Mouse (Mus musculus) gastrocnemius, postnatal 14 days (tissue): Measurements from ENCODE around the gene Galt. TPM values are rescaled to one million over a fixed set of nuclear protein-coding genes. Genes with fewer than 3 reads are reported as not detected.
A peak's percentile ranks its signal among the peaks of the same experiment; 100 is the strongest.

Experiments used
- DNase-seq: peaks from one replicate; pipeline ENCODE4 v3.0.0; 2021; ENCODE audit warnings: mixed read lengths
- intact Hi-C: fragments of 180-260 bp; cut with DNase I; formaldehyde crosslinking; loops from one replicate; pipeline ENCODE4 v1.15.1; 2025; ENCODE audit warnings: low total_unique reads
- long read RNA-seq, 2 experiments: library from polyadenylated mRNA; stranded (forward); transcript quantifications; one replicate each; pipeline ENCODE4 v2.0.0; 2021
- total RNA-seq, 2 experiments: library from RNA; stranded (reverse); gene quantifications; 2 replicates each; pipeline ENCODE4 v1.2.3; 2021

Galt gene
- 10 to 100 TPM; 26.5 to 27.0 TPM for total RNA-seq
- long read RNA-seq, experiment 1, transcript Galt-201 (11 exons, 1,595 nt), result major isoform, 13 of 26 reads
- long read RNA-seq, experiment 1, partial matches to known transcripts, result 5 of 26 reads
- long read RNA-seq, experiment 1, other reads (novel, unspliced or antisense), result 8 of 26 reads
- long read RNA-seq, experiment 2, transcript Galt-201 (11 exons, 1,595 nt), result major isoform, 22 of 39 reads
- long read RNA-seq, experiment 2, partial matches to known transcripts, result 7 of 39 reads
- long read RNA-seq, experiment 2, other reads (novel, unspliced or antisense), result 10 of 39 reads

DNA sequence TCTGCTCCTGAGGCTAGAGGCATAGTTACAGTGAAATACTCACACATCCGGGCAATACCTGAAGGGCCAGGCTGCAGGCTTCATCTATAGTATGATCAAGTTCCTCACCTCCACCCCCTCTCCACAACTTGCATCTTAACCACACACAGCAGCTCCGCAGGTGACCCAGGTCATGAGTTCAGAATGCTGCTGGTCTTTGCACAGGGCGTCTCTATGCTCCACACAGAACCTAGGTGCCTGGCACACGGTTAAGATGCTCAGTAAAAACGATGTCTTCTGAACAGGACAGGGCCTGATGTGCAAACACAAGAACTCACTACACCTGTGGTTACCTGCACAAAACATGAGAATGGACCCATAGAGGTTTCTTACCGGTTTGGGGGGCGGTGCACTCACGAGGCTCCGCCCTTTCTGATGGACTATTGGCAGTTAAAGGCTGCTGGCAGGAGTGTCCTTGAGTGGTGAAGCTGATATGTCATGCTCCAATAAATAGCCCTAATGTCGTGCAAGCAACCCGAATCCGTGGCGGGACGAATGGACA lies at the start of gene Galt:
Galt (plus strand) TSS at position 432 of the 541 bp plus-strand sequence.
- DNase-seq, result no peak
- intact Hi-C loops, result no loop called here

GRCm38 (mm10) chr4:41705922-41706754 lies 48.9 kb upstream of the Galt start:
- intact Hi-C loops, result loop anchor here (5.0 to 10.0 kb wide), 3 partner anchors 49 to 151 kb away; no protein-coding TSS in a partner anchor
- DNase-seq, result peak; percentile 14

GRCm38 (mm10) chr4:41707011-41707535 lies 48.0 kb upstream of the Galt start:
- peak; percentile 60 for DNase-seq
- intact Hi-C loops, result loop anchor here (5.0 to 10.0 kb wide), 3 partner anchors 50 to 152 kb away; no protein-coding TSS in a partner anchor

DNA sequence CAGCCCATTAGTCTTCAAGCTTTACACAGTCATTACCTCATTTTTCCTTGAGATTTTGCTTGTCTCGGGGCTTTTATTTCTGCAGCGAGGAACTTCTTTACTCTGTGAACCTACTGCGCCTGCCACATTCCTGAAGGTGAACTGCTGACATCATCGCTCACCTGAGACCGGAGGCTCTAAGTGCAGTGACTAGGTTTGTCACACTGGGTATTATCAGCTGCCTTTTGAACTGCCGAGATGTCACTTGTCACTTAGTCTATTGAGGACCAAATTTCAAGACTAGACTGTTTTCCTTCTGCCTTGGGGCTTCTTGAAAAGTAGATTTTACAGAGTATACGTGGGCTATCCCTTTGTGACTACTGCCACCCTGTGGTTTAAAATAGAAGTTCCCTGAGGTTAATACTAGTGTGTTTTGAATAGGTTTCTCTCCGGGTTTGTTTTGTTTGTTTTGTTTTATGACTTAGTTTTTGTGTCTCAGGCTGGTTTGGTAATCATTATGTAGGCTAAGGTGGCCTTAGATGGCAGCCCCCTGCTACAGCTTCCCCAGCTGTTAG lies 46.8 kb upstream of the Galt start:
- no peak for DNase-seq

DNA sequence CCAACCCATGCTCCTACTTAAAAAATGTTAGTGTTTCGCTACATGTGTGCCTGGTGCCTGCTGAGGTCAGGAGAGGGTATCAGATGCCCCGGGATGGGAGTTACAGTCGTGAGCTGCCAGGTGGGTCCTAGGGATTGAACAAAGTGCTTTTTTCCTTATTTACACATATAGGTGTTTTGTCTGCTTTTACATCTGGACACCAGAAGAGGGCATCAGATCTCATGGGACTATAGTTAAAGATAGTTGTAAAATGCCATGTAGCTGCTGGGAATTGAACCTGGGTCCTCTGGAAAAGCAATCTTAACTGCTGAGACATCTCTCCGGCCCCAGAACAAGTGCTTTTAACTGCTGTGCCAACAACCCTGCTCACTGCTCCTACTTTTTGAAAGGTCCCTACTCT lies 44.8 kb upstream of the Galt start:
- intact Hi-C loops, result no loop called here
- DNase-seq, result no peak

More for the DNA sequence above, 46.8 kb upstream of the Galt start:
- intact Hi-C loops, result loop anchor here (5.0 to 10.0 kb wide), 3 partner anchors 51 to 153 kb away; no protein-coding TSS in a partner anchor

DNA sequence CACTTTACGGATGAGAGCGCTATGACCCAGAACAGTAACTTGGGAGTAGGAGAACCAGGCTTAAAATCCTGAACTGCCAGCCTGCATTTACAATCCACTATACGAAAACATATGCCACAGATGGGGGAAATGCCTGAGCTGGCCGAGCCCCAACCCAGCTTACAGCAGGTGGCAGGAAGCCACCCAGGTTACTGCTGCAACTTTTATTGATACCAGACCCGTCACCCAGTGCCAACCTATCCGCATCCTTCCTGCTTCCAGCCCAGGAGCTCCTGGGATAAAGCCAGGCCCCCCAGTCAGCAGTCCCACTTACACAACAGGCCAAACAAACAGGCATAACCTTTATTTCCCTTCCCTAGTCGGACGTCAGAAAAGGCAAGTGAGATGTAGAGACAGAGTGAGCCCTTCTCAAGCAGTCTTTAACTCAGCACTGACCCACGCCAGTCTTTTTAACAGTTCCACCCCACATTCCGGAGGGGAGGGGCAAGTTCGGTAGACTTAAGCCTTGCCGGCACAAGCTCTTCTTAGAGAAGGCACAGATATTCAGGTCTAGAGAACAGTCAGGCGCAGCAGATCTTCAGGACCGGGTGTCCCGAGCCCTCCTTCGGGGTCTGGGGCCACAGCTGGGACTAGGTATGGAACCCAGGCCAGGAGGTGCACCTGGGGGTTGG lies 43.2 kb upstream of the Galt start:
- DNase-seq, result no peak
- intact Hi-C loops, result no loop called here

DNA sequence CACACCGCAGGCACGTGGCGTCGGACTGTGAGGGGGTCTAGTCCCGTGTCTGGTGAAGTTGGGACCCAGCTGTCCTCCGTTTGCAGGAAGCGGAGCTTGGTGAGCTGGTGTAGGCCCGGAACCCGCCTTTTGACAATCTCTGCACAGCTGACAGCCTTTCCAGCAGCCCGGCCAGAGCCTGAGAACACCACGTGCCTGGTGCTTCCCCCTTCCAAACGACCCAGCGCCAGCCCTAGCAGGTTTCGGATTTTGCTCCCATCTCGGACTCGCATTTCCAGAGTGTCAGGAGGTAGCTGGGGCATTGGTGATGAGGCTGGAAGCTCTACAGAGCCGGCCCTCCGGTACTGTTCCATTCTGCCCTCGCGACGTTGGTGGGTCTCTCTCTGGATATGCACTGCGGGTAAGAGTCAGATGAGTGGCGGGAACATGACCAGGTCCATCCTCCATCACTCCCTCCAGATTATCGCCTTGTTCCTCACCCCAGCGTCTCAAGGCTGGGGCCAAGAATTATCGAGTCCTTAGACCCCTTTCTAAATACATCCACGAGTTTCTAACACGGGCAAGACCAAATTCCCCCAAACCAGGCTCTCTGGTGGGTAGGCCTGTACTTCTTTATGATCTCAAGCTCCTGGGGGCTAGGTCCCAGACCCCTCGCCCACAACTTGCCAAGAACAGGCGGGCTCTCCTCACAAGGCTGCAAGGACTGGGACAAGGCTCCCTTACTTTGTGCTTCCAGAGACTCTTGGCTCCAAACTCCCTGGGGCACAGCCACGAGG lies 42.4 kb upstream of the Galt start:
- intact Hi-C loops, result no loop called here
- DNase-seq, result peak; percentile 55

- intact Hi-C loops, result no loop called here
- peak; percentile 80 for DNase-seq
These were observed 41.6 kb upstream of the Galt start, which contains the start of gene Rpp25l for GRCm38 (mm10) chr4:41713197-41714067. Gene Rpp25l, minus strand, starts transcription at chr4:41713534.

DNA sequence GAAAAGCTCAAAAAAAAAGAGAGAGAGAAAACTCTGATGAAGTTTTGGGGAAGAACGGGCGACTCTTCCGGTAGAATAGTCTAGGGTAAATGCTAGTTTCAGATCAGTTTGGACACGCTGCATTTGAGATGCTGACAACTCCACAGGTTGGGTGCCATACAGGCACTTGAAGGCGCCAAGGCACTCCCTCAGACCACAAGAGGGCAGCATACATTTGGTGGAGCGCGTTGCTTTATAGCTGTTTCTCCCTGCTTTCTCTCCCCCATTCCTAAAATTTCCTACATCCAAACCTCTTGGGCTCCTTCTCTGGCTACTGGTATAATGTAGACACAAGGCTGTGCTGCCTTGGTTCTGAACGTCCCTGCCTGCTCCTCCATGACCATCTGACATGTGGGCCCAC lies 40.8 kb upstream of the Galt start:
- intact Hi-C loops, result no loop called here
- peak; percentile 59 for DNase-seq

GRCm38 (mm10) chr4:41715082-41715481 lies 39.9 kb upstream of the Galt start:
- intact Hi-C loops, result no loop called here
- DNase-seq, result no peak

GRCm38 (mm10) chr4:41715596-41715995 lies 39.4 kb upstream of the Galt start:
- no peak for DNase-seq
- intact Hi-C loops, result no loop called here

DNA sequence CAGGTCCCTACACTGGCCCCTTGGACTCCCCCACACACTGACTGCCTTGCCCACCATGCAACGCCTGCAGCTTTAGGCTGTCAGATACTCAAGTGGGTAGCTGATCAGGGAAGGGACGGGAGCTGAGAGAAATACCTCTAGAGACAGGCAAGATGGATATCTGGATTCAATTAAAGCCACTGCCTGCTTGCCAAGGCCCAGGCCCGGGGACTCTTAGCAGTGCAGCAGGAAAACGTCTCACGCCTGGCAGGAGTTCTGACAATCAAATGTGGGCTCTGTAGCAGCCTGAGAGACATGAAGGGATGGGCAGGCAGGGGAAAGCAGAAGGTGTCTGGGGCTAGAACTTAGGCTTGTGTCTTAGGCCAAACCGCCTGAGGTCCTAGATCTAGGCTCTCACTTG lies 38.2 kb upstream of the Galt start:
- no peak for DNase-seq
- intact Hi-C loops, result loop anchor here (2.0 kb wide), 1 partner anchor 20 kb away; no protein-coding TSS in a partner anchor

DNA sequence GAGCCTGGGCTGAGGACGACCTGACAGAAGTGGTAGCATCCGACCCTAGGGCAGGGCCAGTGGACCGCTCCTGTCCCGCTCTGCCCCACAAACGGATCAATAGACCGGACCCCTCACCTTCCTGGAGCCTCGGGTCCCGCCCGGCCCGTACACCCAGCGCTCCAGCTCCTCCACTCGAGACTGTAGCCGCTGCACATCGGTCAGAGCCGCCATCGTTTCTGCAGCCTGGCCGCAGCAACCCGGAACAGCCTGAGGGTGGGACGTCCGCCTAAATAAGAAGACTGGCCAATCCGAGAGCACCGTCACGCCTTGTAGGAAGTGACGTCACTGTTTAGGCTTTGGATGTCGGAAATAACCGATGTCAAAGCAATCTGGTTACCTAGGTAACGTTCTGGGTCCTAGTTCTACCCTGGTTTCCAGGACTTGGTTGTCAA lies 32.1 kb upstream of the Galt start, which contains the start of gene Dctn3:
Dctn3 (minus strand) TSS at position 253 of the 434 bp plus-strand sequence.
- intact Hi-C loops, result no loop called here
- DNase-seq, result peak; percentile 83

DNA sequence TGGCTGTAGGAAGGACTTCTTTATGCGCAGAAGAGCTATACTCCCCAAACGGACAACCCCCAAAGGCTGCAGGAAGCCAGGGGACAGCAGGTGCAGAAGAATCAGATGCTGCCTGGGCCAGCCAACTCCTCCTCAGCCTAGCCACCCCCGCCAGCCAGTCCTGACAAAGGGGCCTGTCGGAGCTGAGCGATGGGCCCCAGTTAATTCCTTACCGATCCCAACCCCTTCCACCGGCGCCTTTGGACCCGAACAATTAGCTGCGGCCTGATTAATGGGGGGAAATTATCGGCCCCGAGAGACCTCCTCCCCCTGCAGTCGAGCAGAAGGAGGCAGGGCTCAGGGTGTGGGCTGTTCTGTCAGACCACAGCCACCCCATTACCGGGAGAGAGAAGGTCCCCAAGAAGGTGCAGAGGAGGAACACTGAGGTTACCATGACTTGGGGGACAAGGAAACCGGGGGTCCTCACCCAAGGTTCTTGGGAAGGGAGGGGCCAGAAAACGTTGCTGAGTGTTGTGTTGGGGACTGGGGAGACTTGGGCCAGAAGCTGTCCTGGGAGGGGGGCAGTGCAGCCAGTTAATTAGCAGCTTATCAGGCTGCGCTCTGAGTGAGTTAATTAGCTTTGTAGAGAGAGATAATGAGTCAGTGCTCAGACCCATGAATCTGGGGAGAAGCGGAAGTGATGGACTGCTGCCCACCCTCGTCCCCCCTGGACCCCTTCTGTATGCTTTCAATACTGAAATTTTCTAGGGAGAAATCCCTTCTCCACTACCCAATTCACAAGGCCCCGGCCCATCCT lies 28.0 kb upstream of the Galt start:
- intact Hi-C loops, result no loop called here

GRCm38 (mm10) chr4:41731052-41731765 lies 23.8 kb upstream of the Galt start, which contains the start of gene Arid3c:
Gene Arid3c, minus strand, starts transcription at chr4:41731142.
- intact Hi-C loops, result no loop called here
- no peak for DNase-seq

More for the DNA sequence above, 28.0 kb upstream of the Galt start:
- DNase-seq, result no peak
